Mouse (Mus musculus) neural tube, embryonic 13.5 days (tissue): ENCODE data around the gene Slit3. TPM values are rescaled to one million over a fixed set of nuclear protein-coding genes. Genes with fewer than 3 reads are reported as not detected.
A peak's percentile ranks its signal among the peaks of the same experiment; 100 is the strongest.

Experiments used
- ATAC-seq: fragments of 200-750 bp; cut with Nextera tagmentation; 2 replicates; pipeline ENCODE4 v1.8.0; 2017; ENCODE audit warnings: low read depth, mild to moderate bottlenecking, moderate TSS enrichment, moderate library complexity
- H3K27ac ChIP-seq: fragments of 300-500 bp; sonication (generic); replicated peaks from 2 replicates; pipeline ENCODE4 v1.5.1; 2015; ENCODE audit warnings: moderate library complexity, mild to moderate bottlenecking, inconsistent platforms
- H3K27me3 ChIP-seq: fragments of 300-500 bp; sonication (generic); 2 replicates; pipeline ENCODE4 v1.6.1; 2015; ENCODE audit warnings: mild to moderate bottlenecking, inconsistent platforms
- H3K36me3 ChIP-seq: fragments of 300-500 bp; sonication (generic); 2 replicates; pipeline ENCODE4 v1.6.1; 2015; ENCODE audit warnings: mild to moderate bottlenecking, inconsistent platforms
- H3K4me1 ChIP-seq: fragments of 300-500 bp; sonication (generic); replicated peaks from 2 replicates; pipeline ENCODE4 v1.6.1; 2015; ENCODE audit warnings: inconsistent platforms
- H3K4me2 ChIP-seq: fragments of 300-500 bp; sonication (generic); 2 replicates; pipeline ENCODE4 v1.6.1; 2015; ENCODE audit warnings: inconsistent platforms, mild to moderate bottlenecking, moderate library complexity
- H3K4me3 ChIP-seq: fragments of 300-500 bp; sonication (generic); 2 replicates; pipeline ENCODE4 v1.5.1; 2015; ENCODE audit warnings: mild to moderate bottlenecking, inconsistent platforms
- H3K9ac ChIP-seq: fragments of 300-500 bp; sonication (generic); 2 replicates; pipeline ENCODE4 v1.6.1; 2015; ENCODE audit warnings: moderate library complexity, mild to moderate bottlenecking, inconsistent platforms
- H3K9me3 ChIP-seq: fragments of 300-500 bp; sonication (generic); 2 replicates; pipeline ENCODE4 v1.6.1; 2016; ENCODE audit warnings: inconsistent platforms
- WGBS: fragments of 180-500 bp; shearing (Covaris S2); methylation state at CpG from one replicate; pipeline ENCODE4 v1.1.7; 2015; 5-methylcytosine and 5-hydroxymethylcytosine counted together
- polyA plus RNA-seq: library from polyadenylated mRNA; unstranded; fragments of >200 nt; fragmentation: Nextera tagmentation; extraction: Ambion mirVana; gene quantifications from 2 replicates; pipeline ENCODE4 v1.2.1, GENCODE M21; 2015

Slit3 gene
- polyA plus RNA-seq, 1 experiment from 2014 or later, result 31.2 TPM

GRCm38 (mm10) chr11:35468847-35469246, 347.8 kb downstream of the Slit3 start:
- H3K4me3 ChIP-seq, result no peak overlapping the region
- peak overlapping the region; percentile 14; the same call in 1 of the 2 replicates for H3K27ac ChIP-seq
- peaks cover 23% of the 10 kb centered on the region for H3K4me1 ChIP-seq
- no peaks in the 10 kb centered on the region for H3K9me3 ChIP-seq
- H3K9ac ChIP-seq, result no peak overlapping the region; the same call in 1 of the 2 replicates
- H3K36me3 ChIP-seq, result no peaks in the 10 kb centered on the region
- ATAC-seq, result no peak
- 67% methylated on average over 7 of the region's 7 CpGs for WGBS
- H3K27me3 ChIP-seq, result peaks cover 9% of the 10 kb centered on the region; the same call in 1 of the 2 replicates
- H3K4me2 ChIP-seq, result no peak overlapping the region

- 83% methylated on average over 4 of the region's 4 CpGs for WGBS
Measured at GRCm38 (mm10) chr11:35469940-35470339, 348.9 kb downstream of the Slit3 start.

GRCm38 (mm10) chr11:35470853-35471252, 349.8 kb downstream of the Slit3 start:
- Histone ChIP-seq H3K4me1 (peaks cover 30% of the 10 kb centered on the region), H3K9me3 (no peaks in the 10 kb centered on the region), H3K27ac (no peak overlapping the region), H3K36me3 (no peaks in the 10 kb centered on the region), H3K4me3 (no peak overlapping the region), H3K27me3 (peaks cover 9% of the 10 kb centered on the region; the same call in 1 of the 2 replicates), H3K9ac (no peak overlapping the region), H3K4me2 (no peak overlapping the region)
- ATAC-seq, result no peak
- 65% methylated on average over 5 of the region's 5 CpGs for WGBS

More at GRCm38 (mm10) chr11:35469940-35470339, 348.9 kb downstream of the Slit3 start:
- Histone ChIP-seq H3K27ac (0 out of 2 replicates have a peak overlapping the region, but pooled peaks have one; percentile 14), H3K9ac (no peak overlapping the region), H3K4me3 (no peak overlapping the region), H3K9me3 (no peaks in the 10 kb centered on the region), H3K4me2 (no peak overlapping the region), H3K36me3 (no peaks in the 10 kb centered on the region), H3K27me3 (peaks cover 9% of the 10 kb centered on the region; the same call in 1 of the 2 replicates), H3K4me1 (peaks cover 23% of the 10 kb centered on the region)
- no peak for ATAC-seq

- H3K27me3 ChIP-seq, result peaks cover 9% of the 10 kb centered on the region; the same call in 1 of the 2 replicates
Measured at GRCm38 (mm10) chr11:35472842-35473616, 352.0 kb downstream of the Slit3 start.

GRCm38 (mm10) chr11:35473617-35473996, 352.6 kb downstream of the Slit3 start:
- no peak overlapping the region for H3K4me3 ChIP-seq
- 67% methylated on average over 5 of the region's 5 CpGs for WGBS

More at GRCm38 (mm10) chr11:35472842-35473616, 352.0 kb downstream of the Slit3 start:
- H3K27ac ChIP-seq, result no peak overlapping the region
- peaks cover 37% of the 10 kb centered on the region for H3K4me1 ChIP-seq
- H3K9me3 ChIP-seq, result no peaks in the 10 kb centered on the region
- peak; percentile 52; the same call in 1 of the 2 replicates for ATAC-seq
- H3K9ac ChIP-seq, result no peak overlapping the region
- H3K36me3 ChIP-seq, result no peaks in the 10 kb centered on the region
- no peak overlapping the region for H3K4me2 ChIP-seq
- H3K4me3 ChIP-seq, result no peak overlapping the region
- WGBS, result 61% methylated on average over 11 of the region's 11 CpGs

GRCm38 (mm10) chr11:35480146-35480545, 359.1 kb downstream of the Slit3 start:
- peak; percentile 83; the same call in 1 of the 2 replicates for ATAC-seq
- Histone ChIP-seq H3K4me3 (no peak overlapping the region), H3K27me3 (peaks cover 16% of the 10 kb centered on the region; the same call in 1 of the 2 replicates), H3K4me2 (no peak overlapping the region), H3K9ac (no peak overlapping the region), H3K4me1 (peaks cover 28% of the 10 kb centered on the region), H3K36me3 (no peaks in the 10 kb centered on the region), H3K9me3 (no peaks in the 10 kb centered on the region), H3K27ac (no peak overlapping the region)
- 20% methylated on average over 8 of the region's 8 CpGs for WGBS

More at GRCm38 (mm10) chr11:35473617-35473996, 352.6 kb downstream of the Slit3 start:
- no peaks in the 10 kb centered on the region for H3K9me3 ChIP-seq
- H3K4me1 ChIP-seq, result peaks cover 34% of the 10 kb centered on the region
- H3K36me3 ChIP-seq, result no peaks in the 10 kb centered on the region
- H3K27ac ChIP-seq, result no peak overlapping the region
- no peak overlapping the region for H3K4me2 ChIP-seq
- peaks cover 9% of the 10 kb centered on the region; the same call in 1 of the 2 replicates for H3K27me3 ChIP-seq
- no peak for ATAC-seq
- no peak overlapping the region for H3K9ac ChIP-seq

- H3K9ac ChIP-seq, result no peak overlapping the region
- no peak for ATAC-seq
- peaks cover 20% of the 10 kb centered on the region for H3K4me1 ChIP-seq
- H3K4me3 ChIP-seq, result no peak overlapping the region
- H3K27ac ChIP-seq, result no peak overlapping the region
- H3K27me3 ChIP-seq, result peaks cover 23% of the 10 kb centered on the region; the same call in 1 of the 2 replicates
- 90% methylated on average over 9 of the region's 9 CpGs for WGBS
- H3K9me3 ChIP-seq, result no peaks in the 10 kb centered on the region
- H3K4me2 ChIP-seq, result no peak overlapping the region
- H3K36me3 ChIP-seq, result no peaks in the 10 kb centered on the region
Measured at GRCm38 (mm10) chr11:35481611-35482363, 360.8 kb downstream of the Slit3 start.

GRCm38 (mm10) chr11:35487966-35488365, 366.9 kb downstream of the Slit3 start:
- H3K9me3 ChIP-seq, result no peaks in the 10 kb centered on the region
- ATAC-seq, result no peak
- no peak overlapping the region for H3K4me3 ChIP-seq
- H3K4me1 ChIP-seq, result peaks cover 14% of the 10 kb centered on the region; the same call in 1 of the 2 replicates
- no peak overlapping the region for H3K4me2 ChIP-seq
- no peak overlapping the region for H3K27ac ChIP-seq
- peaks cover 24% of the 10 kb centered on the region for H3K27me3 ChIP-seq
- H3K9ac ChIP-seq, result no peak overlapping the region
- no peaks in the 10 kb centered on the region for H3K36me3 ChIP-seq
- WGBS, result 74% methylated on average over 5 of the region's 5 CpGs

GRCm38 (mm10) chr11:35491701-35492100, 370.7 kb downstream of the Slit3 start:
- Histone ChIP-seq H3K4me1 (peaks cover 9% of the 10 kb centered on the region; the same call in 1 of the 2 replicates), H3K4me3 (no peak overlapping the region), H3K27me3 (peaks cover 26% of the 10 kb centered on the region), H3K36me3 (no peaks in the 10 kb centered on the region), H3K4me2 (no peak overlapping the region), H3K9ac (no peak overlapping the region), H3K9me3 (no peaks in the 10 kb centered on the region), H3K27ac (no peak overlapping the region)
- ATAC-seq, result peak; percentile 75; the same call in 1 of the 2 replicates
- 46% methylated on average over 5 of the region's 5 CpGs for WGBS

GRCm38 (mm10) chr11:35496874-35497273, 375.9 kb downstream of the Slit3 start:
- no peak for ATAC-seq
- Histone ChIP-seq H3K27me3 (peaks cover 44% of the 10 kb centered on the region), H3K36me3 (no peaks in the 10 kb centered on the region), H3K27ac (no peak overlapping the region), H3K9ac (no peak overlapping the region), H3K4me3 (no peak overlapping the region), H3K9me3 (no peaks in the 10 kb centered on the region), H3K4me2 (no peak overlapping the region), H3K4me1 (peaks cover 9% of the 10 kb centered on the region; the same call in 1 of the 2 replicates)
- 71% methylated on average over 10 of the region's 10 CpGs for WGBS

GRCm38 (mm10) chr11:35497961-35498360, 376.9 kb downstream of the Slit3 start:
- WGBS, result 85% methylated on average over 8 of the region's 8 CpGs
- H3K9me3 ChIP-seq, result no peaks in the 10 kb centered on the region
- ATAC-seq, result no peak
- H3K27me3 ChIP-seq, result peaks cover 35% of the 10 kb centered on the region
- no peak overlapping the region for H3K9ac ChIP-seq
- H3K27ac ChIP-seq, result no peak overlapping the region
- H3K4me2 ChIP-seq, result no peak overlapping the region
- H3K4me3 ChIP-seq, result no peak overlapping the region
- H3K4me1 ChIP-seq, result peaks cover 8% of the 10 kb centered on the region; the same call in 1 of the 2 replicates
- H3K36me3 ChIP-seq, result no peaks in the 10 kb centered on the region

- WGBS, result 11% methylated on average over 3 of the region's 3 CpGs
- H3K36me3 ChIP-seq, result no peaks in the 10 kb centered on the region
- no peak overlapping the region for H3K27ac ChIP-seq
- H3K4me3 ChIP-seq, result no peak overlapping the region
- no peak for ATAC-seq
- no peak overlapping the region for H3K9ac ChIP-seq
- peaks cover 27% of the 10 kb centered on the region; the same call in 1 of the 2 replicates for H3K4me1 ChIP-seq
- H3K27me3 ChIP-seq, result peaks cover 35% of the 10 kb centered on the region
- H3K4me2 ChIP-seq, result no peak overlapping the region
- no peaks in the 10 kb centered on the region for H3K9me3 ChIP-seq
Measured at GRCm38 (mm10) chr11:35502128-35502527, 381.1 kb downstream of the Slit3 start.
